Mouse (Mus musculus): ENCODE data around the gene Cirbp.

DNA sequence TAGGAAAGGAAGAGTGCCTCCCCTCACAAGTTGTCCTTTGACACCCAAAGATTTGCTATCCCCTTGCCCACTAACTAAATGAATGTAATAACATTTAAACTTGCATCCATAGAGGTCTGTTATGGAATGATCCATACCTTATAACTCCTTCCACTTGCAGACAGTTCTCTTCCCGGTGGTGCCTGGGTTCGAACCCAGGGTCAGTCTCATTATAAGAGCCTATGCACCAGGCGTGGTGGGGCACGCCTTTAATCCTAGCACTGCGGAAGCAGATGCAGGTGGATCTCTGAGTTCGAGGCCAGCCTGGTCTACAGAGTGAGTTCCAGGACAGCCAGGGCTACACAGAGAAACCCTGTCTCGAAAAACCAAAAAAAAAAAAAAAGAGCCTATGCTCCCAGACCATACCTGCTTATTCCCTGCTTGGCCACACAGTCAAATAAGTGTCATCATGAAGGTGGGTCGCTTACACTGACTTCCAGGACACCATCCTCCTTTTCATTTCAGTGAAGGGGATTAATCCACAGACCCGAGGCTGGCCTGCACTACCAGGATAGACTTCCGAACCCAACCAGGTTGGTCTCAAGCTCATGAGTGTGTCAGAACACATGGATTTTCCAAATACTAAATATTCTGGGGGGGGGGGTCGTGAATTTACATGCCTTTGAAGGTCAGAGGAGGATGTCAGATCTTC is 25.7 kb upstream of the Cirbp start:
- no peak for TF ChIP-seq CTCF (IDR thresholded peaks at IDR 0.05; ENCODE audit: extremely low read depth, insufficient read depth, low read length)
- TF ChIP-seq POLR2A (IDR thresholded peaks at IDR 0.05; ENCODE audit: extremely low read depth, insufficient read depth, low read length): no peak
